Mouse (Mus musculus) retina, postnatal 7 days (tissue): ENCODE measurements around the gene Myoz1.
A peak's percentile ranks its signal among the peaks of the same experiment; 100 is the strongest.

ENCODE experiments used
- DNase-seq: peaks from one replicate; pipeline ENCODE4 v3.0.0-alpha.2; 2012; ENCODE audit warnings: low read depth, low spot score

The Myoz1 gene

DNA sequence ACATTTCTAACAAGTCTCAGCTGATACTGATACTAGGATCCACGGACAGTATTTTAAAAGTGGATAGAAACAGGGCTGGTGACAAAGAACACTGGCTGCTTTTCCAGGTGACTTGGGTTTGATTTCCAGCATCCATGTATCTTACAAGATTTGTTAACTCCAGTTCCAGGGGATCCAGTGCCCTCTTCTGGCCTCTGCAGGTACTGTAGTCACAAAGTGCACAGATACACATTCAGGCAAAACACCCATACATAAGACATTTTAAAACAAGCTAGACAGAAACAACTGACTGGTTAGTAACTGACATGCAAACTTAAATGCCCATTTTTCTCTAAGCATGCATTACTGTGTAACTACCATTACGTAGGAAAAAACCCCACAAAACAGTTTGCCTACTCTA, 16.6 kb upstream of the Myoz1 start:
- no peak for DNase-seq

- DNase-seq, result no peak
These were observed 11.9 kb upstream of the Myoz1 start, which contains the start of gene Synpo2l for GRCm38 (mm10) chr14:20668154-20668810. Synpo2l (minus strand) TSS chr14:20668354.

- DNase-seq, result no peak
These were observed 11.1 kb upstream of the Myoz1 start for GRCm38 (mm10) chr14:20667469-20667868.

DNA sequence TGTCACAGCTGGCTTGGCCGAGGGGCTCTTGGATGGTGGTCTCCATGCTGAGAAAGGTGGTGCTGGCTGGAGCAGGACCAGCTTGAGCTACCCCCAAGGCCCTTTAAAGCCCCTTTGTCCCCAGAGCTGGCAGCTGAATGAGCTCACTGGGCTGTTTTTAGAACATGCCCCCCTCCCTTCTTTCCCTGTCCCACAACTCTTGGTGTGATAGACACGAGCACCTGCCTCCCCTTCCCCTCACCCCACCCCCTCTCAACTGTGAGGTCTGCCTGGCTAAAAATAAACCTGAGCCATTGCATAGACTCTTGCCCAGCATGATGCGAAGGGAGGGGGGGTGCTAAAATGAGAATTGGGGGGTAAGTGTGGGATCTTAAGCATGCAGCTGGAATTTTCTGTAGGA, 8.1 kb upstream of the Myoz1 start:
- DNase-seq, result no peak

DNA sequence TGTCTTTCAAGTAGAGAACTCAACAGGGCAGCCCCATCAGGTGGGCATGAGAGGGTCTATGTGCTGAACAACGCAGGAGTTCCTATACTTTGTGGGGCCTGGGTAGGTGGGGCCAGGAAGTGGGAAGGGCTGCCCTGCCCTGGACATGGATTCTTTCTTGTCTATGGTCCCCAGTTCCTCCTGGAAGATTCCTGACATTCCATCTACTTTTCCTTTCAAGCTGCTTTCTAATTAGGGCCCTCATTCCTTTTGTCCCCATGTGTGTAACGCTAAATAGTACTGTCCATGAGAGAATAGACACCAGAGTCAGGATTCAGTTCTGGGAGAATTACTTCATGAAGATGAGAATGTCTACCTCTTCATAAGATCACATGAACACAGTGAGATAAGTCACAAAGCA, 7.3 kb upstream of the Myoz1 start:
- DNase-seq, result no peak

DNA sequence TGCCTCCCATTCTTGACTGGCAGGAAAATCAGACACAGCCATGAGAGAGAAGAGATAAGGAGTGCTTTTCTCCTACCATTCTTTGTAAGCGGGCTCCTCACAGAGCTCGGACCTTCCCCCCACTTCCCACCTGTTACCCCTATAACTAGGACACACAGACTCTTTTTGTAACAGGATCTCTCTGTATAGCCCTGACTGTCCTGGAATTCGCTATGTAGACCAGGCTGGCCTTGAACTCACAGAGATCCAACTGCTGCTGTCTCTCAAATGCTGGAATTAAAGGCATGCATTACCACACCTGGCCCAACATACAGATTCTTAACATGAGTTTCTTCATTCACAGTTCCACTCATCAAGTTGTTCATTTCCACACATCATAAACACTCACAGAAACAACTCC, 6.4 kb upstream of the Myoz1 start:
- no peak for DNase-seq

- DNase-seq, result no peak
These were observed 5.5 kb upstream of the Myoz1 start for GRCm38 (mm10) chr14:20661661-20662331.

GRCm38 (mm10) chr14:20660827-20661660, 4.7 kb upstream of the Myoz1 start:
- DNase-seq, result peak; percentile 93

DNA sequence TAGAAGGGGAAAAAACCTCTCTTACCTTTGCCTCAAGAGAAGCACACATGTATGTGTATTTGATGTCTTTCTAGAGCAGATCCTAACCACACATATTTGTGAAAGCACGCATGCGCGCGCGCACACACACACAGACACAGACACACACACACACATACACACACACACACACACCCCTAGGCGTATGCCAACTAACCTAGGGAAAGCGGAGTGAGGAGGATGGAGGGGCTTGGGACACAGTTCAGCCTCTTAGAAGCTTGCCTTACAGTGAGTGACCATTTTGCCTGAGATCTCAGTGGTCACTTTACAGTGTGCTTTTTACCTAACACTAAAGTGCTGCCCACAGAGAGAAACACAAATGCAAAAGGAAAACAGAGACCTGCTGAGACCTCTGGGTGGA, 3.3 kb upstream of the Myoz1 start:
- no peak for DNase-seq

DNA sequence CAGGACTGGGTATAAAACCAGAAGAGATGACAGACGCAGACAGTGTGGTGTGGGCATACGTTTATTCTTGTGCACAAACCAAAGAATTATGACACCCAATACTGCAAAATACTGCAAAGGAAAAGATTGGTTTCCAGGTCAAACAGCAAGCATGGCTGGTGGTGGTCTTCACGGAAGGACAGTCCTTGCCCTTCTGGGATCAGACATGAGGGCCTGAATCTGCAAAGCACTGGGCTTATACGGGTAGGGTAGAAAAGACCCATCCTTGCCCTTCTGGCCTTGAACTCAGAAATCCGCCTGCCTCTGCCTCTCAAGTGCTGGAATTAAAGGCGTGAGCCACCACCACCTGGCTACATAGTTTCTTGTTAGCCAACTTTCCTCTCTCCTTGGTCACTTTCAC, 2.6 kb upstream of the Myoz1 start:
- DNase-seq, result no peak

DNA sequence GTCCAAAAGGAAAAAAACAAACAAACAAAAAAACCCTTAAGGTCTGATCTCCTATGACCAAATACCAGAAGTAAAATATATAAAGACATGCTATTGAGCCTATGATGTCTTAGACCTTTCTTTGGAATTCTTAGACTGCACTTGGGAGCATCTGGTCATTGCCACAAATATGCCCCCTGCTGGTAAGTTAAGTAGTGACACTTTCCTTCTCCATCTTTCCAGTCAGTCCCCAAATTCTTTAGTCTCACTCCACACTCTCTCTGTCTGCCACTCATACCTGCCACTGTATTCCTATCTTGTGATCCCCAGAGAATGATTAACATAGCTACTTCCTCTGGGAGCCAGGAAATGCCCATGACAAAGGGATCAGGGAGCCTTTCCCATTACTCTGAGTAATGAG, 2.0 kb upstream of the Myoz1 start:
- no peak for DNase-seq

GRCm38 (mm10) chr14:20655731-20656130, 609 bp downstream of the Myoz1 start:
- no peak for DNase-seq

DNA sequence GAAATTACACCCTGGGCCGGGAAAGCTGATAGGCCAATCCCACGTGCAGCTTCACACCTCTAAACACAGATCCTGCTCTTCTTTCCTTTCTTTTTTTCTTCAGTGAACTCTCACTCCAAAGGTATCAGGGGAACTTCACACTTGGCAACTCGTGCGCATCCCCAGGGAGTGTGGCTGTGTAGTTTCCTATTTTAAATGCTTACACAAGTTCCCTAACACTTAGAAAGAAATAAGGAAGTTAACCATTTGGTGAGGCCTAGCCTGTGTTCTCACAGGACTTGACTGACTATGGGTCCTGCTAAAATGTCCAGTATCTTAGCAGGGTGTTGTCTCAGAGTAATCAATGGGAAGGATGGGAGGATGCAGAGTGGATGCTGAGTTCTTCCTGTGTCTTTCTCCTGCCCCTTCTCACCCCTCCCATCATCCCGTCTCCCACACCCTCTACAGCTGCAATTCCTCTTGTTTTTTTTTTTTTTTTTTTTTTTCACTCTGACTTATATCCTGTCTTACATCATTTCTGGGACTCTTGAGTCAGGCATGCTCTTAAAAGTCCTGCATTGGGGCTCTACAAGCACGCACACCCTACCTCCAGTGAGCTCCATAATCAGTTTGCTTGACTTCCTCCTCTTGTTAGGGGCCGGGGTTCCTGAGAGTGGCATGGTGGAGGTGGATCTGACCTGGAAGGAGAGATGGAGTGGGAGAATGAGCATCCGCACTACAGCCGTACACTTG, 1.5 kb downstream of the Myoz1 start:
- no peak for DNase-seq

DNA sequence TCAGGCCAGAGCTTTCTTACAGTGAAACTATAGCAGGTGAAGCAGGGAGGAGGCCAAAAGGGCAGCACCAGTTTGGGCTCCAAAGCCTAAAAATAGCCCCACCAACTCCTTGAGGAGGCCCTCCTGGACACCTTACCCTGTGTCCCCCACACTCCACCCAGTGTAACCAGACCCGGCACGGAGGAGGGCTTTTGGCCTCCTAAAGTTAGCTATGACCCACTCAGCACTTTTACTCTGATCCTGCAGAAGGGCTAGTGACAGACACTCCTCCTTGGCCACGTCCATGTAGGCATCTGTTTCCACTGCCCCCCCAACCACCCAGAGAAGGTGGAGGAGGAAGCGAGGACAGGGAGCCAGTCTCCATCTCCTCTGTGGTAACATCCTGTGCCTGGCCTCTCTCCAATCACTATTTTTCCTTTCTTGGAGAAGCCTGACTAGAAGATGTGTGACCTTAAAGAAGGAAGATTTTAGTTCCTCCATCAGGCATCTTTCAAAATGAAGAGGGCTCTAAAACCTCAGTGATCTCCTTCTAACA, 4.6 kb downstream of the Myoz1 start:
- no peak for DNase-seq

DNA sequence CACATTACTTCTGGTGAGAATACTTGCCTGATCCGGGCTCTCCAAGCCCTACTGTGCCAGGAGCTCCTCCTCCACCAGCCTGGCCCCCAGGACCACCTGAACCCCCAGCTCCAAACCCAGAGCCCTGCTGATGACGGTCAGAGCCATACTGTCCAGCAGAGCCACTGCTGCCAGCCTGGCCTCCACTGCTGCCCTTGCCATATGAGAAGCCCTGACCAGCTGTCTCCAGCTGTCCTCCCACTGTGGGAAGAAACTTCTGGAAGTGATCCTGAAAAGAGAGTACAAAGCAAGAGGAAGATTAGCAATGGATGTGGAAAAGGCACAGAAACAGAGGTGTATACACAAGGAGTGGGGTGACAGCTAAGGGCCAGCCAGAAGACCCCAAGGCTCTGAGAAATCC, 5.3 kb downstream of the Myoz1 start:
- no peak for DNase-seq

GRCm38 (mm10) chr14:20646381-20646780, 10.0 kb downstream of the Myoz1 start:
- no peak for DNase-seq

DNA sequence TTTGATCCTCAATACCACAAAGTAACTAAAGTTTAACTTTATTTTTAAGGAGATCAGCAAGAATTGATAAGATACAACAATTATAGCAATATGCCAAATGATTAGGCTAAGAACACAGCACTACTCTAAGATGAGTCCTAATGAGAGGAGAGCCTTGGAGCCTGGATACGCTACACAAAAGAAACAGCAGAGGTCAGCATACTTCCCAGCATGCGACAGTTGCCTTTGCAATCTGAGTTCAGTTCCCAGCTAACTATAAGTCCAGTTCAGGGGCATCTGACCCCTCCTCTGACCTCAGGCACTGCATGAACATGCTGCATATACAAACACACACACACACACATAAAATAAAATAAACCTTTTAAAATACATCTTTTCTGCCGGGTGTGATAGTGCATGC, 10.8 kb downstream of the Myoz1 start:
- DNase-seq, result no peak

DNA sequence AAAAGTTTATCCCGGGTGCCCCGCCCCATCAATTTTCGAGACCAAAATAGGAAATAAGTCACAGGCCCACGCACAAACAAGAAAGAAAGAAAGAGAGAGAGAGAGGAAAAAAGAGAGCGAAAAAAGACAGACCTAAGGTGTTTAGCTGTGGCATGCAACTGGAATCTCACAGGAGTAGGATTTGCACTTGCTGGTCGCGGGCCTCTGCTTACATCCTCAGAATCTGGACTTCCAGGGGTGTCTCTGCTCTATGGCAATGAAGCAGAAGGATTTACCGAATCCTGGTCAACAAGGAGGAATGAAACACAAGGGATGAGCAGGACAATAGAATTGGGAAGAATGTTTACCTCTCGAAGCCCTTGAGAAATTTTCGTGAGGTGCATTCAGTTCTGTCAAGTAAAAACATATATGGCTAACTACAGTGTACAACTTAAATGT, 14.9 kb downstream of the Myoz1 start:
- DNase-seq, result no peak

GRCm38 (mm10) chr14:20640644-20641437, 15.5 kb downstream of the Myoz1 start, which contains the start of gene Usp54:
Usp54 (minus strand) TSS chr14:20641063.
- peak; percentile 98 for DNase-seq

- no peak for DNase-seq
These were observed 16.3 kb downstream of the Myoz1 start for GRCm38 (mm10) chr14:20639918-20640619.
